Mouse (Mus musculus): ENCODE data around the gene Cyb5rl. TPM values are rescaled to one million over a fixed set of nuclear protein-coding genes. Genes with fewer than 3 reads are reported as not detected.

Gene Cyb5rl
- 5.5 and 7.7 TPM in 2 replicates for polyA plus RNA-seq (2014; fragmentation: Nextera tagmentation; extraction: Ambion mirVana)

DNA sequence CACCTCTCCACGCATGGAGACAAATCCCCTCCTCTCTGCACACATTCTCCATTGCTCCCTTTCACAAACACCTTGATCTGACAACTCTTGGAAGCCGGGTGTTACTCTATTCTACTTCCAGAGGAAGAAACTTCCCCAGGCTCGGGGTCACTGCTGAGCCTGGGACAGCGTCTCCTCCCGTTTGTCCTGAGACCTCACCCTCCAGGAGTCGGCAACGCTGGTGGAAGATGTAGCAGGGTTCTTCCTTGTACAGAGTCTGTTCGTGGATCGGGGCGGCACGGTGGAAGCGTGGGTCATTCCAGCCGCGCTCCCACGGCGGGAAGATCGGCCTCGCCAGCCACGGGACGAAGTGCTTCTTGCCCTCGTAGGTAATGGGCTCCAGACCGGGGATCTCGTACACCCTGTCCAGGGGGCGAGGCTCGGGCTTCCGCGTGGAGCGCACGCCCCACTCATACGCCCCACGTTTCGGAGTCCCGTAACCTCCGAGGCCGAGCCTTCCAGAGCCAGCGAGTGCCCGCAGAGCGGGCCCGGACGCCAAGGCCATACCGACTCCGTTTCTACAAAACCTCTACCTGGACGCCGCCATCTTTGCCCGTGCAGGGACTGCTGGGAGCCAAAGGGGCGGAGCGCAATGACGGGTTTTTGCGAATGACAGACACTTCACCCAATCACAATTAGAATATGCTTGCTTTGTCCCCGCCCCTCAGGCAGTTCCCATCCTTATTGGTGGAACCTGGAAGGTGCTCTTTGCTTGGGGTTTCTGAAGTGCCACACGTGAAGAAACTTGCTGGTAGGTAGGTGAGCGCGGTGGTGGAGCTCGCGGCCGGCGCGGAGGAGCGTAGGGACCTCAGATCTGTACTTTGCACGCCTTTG is at the start of gene Cyb5rl, which contains the start of gene Mrpl37:
Cyb5rl (plus strand) TSS at position 737 of the 873 bp plus-strand sequence.
Mrpl37 (minus strand) TSS at position 617 of the 873 bp plus-strand sequence.
- H3K4me2 ChIP-seq (replicated peaks; ENCODE audit: low read depth, low read length): peak within 1 kb of the TSS; percentile 87
- H3K27me3 ChIP-seq (ENCODE audit: control insufficient read depth, insufficient read depth, low read length): no peaks in the 10 kb centered on the region
- peak within 1 kb of the TSS; percentile 95 for H3K4me3 ChIP-seq (ENCODE audit: low read length)
- H3K9ac ChIP-seq (ENCODE audit: low read depth, low read length): peak within 1 kb of the TSS; percentile 88
- peak within 1 kb of the TSS; percentile 76; the same call in 1 of the 2 replicates for H3K27ac ChIP-seq (ENCODE audit: low read depth, low read length)
- H3K36me3 ChIP-seq (ENCODE audit: control insufficient read depth, insufficient read depth, low read length): peaks cover 24% of the 10 kb centered on the region
- peaks cover 6% of the 10 kb centered on the region for H3K4me1 ChIP-seq (ENCODE audit: control insufficient read depth, insufficient read depth, low read length)
- no peaks in the 10 kb centered on the region for H3K9me3 ChIP-seq (ENCODE audit: control insufficient read depth, low read length)
- under 1% methylated on average over 60 of the region's 60 CpGs for WGBS
- ATAC-seq (ENCODE audit: low FRiP score, low TSS enrichment): peak; percentile 99

DNA sequence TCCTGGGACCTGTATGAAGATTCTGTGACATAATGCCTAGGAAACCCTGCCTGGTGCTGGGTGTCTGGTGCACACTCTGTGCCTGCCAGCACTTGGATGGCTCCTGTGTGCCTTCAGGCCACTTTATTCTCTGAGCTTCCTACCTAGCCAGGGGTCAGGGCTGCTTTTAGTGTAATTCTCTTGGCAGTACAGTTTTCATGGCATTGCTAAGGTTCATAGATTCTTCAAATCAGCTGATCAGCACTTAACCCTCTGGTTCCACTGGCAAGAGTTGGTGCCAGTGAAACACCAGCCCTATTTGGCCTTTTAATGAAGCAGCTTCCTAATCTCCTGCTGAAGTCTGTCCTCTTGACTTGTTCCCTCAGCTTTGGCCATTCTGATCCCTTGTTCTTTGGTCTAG is 49.5 kb upstream of the Cyb5rl start:
- no peaks in the 10 kb centered on the region for H3K9me3 ChIP-seq (ENCODE audit: control insufficient read depth, low read length)
- H3K4me1 ChIP-seq (ENCODE audit: control insufficient read depth, insufficient read depth, low read length): peaks cover 30% of the 10 kb centered on the region
- peaks cover 2% of the 10 kb centered on the region; the same call in 1 of the 2 replicates for H3K36me3 ChIP-seq (ENCODE audit: control insufficient read depth, insufficient read depth, low read length)
- H3K27me3 ChIP-seq (ENCODE audit: control insufficient read depth, insufficient read depth, low read length): no peaks in the 10 kb centered on the region
- no peak overlapping the region for H3K27ac ChIP-seq (ENCODE audit: low read depth, low read length)
- no peak overlapping the region for H3K9ac ChIP-seq (ENCODE audit: low read depth, low read length)
- no peak overlapping the region for H3K4me3 ChIP-seq (ENCODE audit: low read length)
- no peak for ATAC-seq (ENCODE audit: low FRiP score, low TSS enrichment)
- no peak overlapping the region for H3K4me2 ChIP-seq (replicated peaks; ENCODE audit: low read depth, low read length)

DNA sequence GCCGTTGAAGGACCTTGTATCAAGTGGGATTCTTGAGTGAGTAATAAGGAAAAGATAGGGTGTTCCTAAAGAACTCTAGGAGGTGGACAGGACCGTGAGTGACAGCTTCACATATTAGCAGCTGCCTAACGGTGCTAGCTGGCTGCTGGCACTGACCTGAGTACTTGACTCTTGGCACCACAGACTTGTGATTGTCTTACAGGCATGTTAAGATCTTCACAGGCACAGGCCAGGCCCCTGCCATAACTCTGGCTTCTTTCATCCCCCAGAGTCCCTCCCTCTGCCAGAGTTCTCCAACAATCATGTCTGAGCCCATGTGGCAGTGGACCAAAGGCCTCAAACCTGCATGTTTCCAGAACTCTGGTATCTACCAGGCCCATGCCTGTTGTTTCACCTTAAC is 48.3 kb upstream of the Cyb5rl start:
- peaks cover 2% of the 10 kb centered on the region; the same call in 1 of the 2 replicates for H3K36me3 ChIP-seq (ENCODE audit: control insufficient read depth, insufficient read depth, low read length)
- no peak overlapping the region for H3K27ac ChIP-seq (ENCODE audit: low read depth, low read length)
- WGBS: 59% methylated on average over 3 of the region's 3 CpGs
- peaks cover 30% of the 10 kb centered on the region for H3K4me1 ChIP-seq (ENCODE audit: control insufficient read depth, insufficient read depth, low read length)
- H3K4me2 ChIP-seq (replicated peaks; ENCODE audit: low read depth, low read length): no peak overlapping the region
- H3K9ac ChIP-seq (ENCODE audit: low read depth, low read length): no peak overlapping the region
- H3K27me3 ChIP-seq (ENCODE audit: control insufficient read depth, insufficient read depth, low read length): no peaks in the 10 kb centered on the region
- ATAC-seq (ENCODE audit: low FRiP score, low TSS enrichment): no peak
- H3K9me3 ChIP-seq (ENCODE audit: control insufficient read depth, low read length): no peaks in the 10 kb centered on the region
- no peak overlapping the region for H3K4me3 ChIP-seq (ENCODE audit: low read length)

DNA sequence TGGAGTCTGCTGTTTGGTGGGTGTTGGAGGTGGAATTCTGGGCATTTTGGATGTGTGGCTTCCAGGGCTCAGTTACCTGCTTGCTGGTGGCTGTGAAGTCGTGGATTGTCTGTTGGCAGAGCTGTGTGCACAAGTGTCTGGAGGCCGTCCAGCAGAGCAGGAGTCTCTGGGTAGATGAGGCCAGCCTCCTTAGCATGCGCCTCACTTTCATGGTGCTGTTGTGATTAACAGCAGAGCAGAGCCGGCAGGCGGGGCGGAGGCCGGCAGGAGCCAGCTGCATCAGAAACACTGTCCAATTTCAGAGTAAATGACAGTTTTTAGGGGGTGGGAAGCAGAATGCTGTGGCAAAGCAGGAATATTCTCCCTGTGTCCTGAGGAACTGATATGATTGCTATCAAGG is 47.8 kb upstream of the Cyb5rl start:
- whole genome bisulfite sequencing: 61% methylated on average over 7 of the region's 7 CpGs
- Histone ChIP-seq H3K4me2 (replicated peaks; ENCODE audit: low read depth, low read length) (no peak overlapping the region), H3K4me3 (ENCODE audit: low read length) (no peak overlapping the region), H3K9me3 (ENCODE audit: control insufficient read depth, low read length) (no peaks in the 10 kb centered on the region), H3K36me3 (ENCODE audit: control insufficient read depth, insufficient read depth, low read length) (no peaks in the 10 kb centered on the region), H3K27ac (ENCODE audit: low read depth, low read length) (no peak overlapping the region), H3K27me3 (ENCODE audit: control insufficient read depth, insufficient read depth, low read length) (no peaks in the 10 kb centered on the region), H3K4me1 (ENCODE audit: control insufficient read depth, insufficient read depth, low read length) (peaks cover 30% of the 10 kb centered on the region), H3K9ac (ENCODE audit: low read depth, low read length) (no peak overlapping the region)
- no peak for ATAC-seq (ENCODE audit: low FRiP score, low TSS enrichment)

DNA sequence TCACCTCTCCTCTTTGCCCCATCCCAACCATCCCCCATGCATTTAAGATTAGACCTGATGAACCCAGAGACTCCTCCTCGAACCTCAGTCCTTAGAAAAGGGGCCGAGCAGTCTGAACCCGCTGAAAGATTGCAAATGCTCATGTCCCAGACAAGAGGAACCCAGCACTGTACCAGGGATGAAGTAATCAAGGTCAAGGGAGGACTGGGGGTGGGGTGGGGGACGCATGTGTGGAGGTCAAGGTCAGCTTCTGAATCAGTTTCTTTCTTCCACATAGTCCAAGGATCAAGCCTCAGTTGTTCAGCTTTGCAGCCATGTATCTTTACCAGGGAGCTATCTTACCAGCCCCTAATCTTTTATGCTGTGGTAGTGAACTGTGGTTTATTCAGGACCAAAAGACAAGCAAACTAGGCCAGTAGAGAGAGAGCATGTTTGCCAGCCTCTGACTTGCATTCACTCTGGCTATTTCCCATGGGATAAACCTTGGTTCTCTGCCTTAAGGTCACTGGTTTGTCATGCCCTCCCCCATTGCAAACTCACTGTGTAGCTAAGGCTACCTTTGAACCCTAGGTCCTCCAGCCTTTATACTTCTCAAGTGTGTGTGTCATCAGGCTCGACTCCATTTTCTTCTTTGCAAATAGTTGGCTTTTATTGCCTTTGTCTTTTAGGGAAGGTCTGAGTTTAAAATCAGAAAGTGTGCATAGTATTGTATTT is 46.3 kb upstream of the Cyb5rl start:
- H3K4me1 ChIP-seq (ENCODE audit: control insufficient read depth, insufficient read depth, low read length): peaks cover 25% of the 10 kb centered on the region
- no peaks in the 10 kb centered on the region for H3K9me3 ChIP-seq (ENCODE audit: control insufficient read depth, low read length)
- H3K36me3 ChIP-seq (ENCODE audit: control insufficient read depth, insufficient read depth, low read length): 0 out of 2 replicates have a peak, but pooled peaks cover 3% of the 10 kb centered on the region
- H3K27me3 ChIP-seq (ENCODE audit: control insufficient read depth, insufficient read depth, low read length): no peaks in the 10 kb centered on the region
- no peak overlapping the region for H3K4me3 ChIP-seq (ENCODE audit: low read length)
- H3K9ac ChIP-seq (ENCODE audit: low read depth, low read length): no peak overlapping the region
- ATAC-seq (ENCODE audit: low FRiP score, low TSS enrichment): no peak
- H3K4me2 ChIP-seq (replicated peaks; ENCODE audit: low read depth, low read length): no peak overlapping the region
- 68% methylated on average over 5 of the region's 5 CpGs for WGBS
- H3K27ac ChIP-seq (ENCODE audit: low read depth, low read length): no peak overlapping the region

DNA sequence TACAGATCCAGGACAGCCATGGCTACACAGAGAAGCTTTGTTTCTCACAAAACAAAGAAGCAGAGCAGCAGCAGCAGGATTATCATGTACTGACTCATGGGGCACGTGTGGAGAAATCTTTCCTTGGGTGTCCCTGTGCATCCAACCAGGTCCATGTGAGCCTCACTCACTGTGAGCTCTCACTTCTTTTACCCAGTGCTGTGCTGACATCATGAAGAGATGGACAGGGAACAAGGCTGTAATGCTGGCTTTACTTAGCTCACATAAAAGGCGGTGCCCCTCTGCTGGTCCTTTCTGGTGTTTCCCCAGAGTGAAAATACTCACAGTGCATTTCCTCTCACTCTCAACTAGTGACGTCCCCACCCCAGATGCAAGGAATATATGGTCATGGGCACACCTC is 45.3 kb upstream of the Cyb5rl start:
- H3K4me2 ChIP-seq (replicated peaks; ENCODE audit: low read depth, low read length): no peak overlapping the region
- ATAC-seq (ENCODE audit: low FRiP score, low TSS enrichment): no peak
- no peak overlapping the region for H3K27ac ChIP-seq (ENCODE audit: low read depth, low read length)
- peaks cover 15% of the 10 kb centered on the region for H3K4me1 ChIP-seq (ENCODE audit: control insufficient read depth, insufficient read depth, low read length)
- 0 out of 2 replicates have a peak, but pooled peaks cover 3% of the 10 kb centered on the region for H3K36me3 ChIP-seq (ENCODE audit: control insufficient read depth, insufficient read depth, low read length)
- H3K9ac ChIP-seq (ENCODE audit: low read depth, low read length): no peak overlapping the region
- H3K27me3 ChIP-seq (ENCODE audit: control insufficient read depth, insufficient read depth, low read length): no peaks in the 10 kb centered on the region
- WGBS: 77% methylated on average over 3 of the region's 3 CpGs
- H3K9me3 ChIP-seq (ENCODE audit: control insufficient read depth, low read length): no peaks in the 10 kb centered on the region
- no peak overlapping the region for H3K4me3 ChIP-seq (ENCODE audit: low read length)

DNA sequence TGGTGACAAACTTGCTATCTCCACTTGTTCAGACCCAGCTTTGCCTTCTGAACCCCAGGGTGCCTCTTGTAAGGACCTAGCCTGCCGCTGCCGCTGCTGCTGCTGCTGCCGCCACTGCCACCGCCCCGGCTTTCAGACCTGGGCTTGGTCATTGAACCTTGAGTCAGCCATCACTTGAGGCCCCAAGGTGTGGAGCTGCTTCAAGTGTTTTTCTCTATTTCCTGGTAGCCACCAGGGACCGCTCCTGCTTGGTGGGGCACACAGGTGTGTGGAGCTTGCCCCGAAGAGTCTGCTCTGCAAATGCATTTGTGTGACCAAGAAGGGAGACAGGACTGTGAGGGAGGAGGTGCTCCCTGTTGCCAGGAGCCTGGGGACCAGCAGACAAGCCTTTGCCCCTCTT is 41.9 kb upstream of the Cyb5rl start:
- WGBS: 85% methylated on average over 7 of the region's 7 CpGs
- ATAC-seq (ENCODE audit: low FRiP score, low TSS enrichment): no peak
- Histone ChIP-seq H3K4me2 (replicated peaks; ENCODE audit: low read depth, low read length) (no peak overlapping the region), H3K9me3 (ENCODE audit: control insufficient read depth, low read length) (no peaks in the 10 kb centered on the region), H3K4me1 (ENCODE audit: control insufficient read depth, insufficient read depth, low read length) (peaks cover 4% of the 10 kb centered on the region; the same call in 1 of the 2 replicates), H3K36me3 (ENCODE audit: control insufficient read depth, insufficient read depth, low read length) (peaks cover 24% of the 10 kb centered on the region), H3K9ac (ENCODE audit: low read depth, low read length) (no peak overlapping the region), H3K27me3 (ENCODE audit: control insufficient read depth, insufficient read depth, low read length) (no peaks in the 10 kb centered on the region), H3K4me3 (ENCODE audit: low read length) (no peak overlapping the region), H3K27ac (ENCODE audit: low read depth, low read length) (no peak overlapping the region)

DNA sequence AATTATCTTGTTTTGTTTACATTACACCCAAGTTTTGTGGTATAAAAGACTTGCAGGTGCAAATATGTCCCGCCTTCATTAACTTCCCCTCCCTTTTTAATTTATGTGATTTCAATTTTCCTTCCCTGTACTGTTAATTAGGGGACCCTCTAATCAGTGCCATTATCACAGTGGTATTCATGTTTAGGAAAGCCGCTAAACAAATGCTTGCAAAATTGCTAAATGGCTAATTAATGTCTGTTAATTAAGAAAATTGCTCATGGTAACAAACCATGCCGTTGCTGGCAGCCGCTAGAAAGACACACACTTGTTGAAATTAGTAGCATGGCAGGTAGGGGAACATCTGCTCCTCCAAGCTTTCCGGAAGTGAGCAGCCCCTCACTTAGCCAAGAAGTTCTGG is 41.4 kb upstream of the Cyb5rl start:
- no peaks in the 10 kb centered on the region for H3K27me3 ChIP-seq (ENCODE audit: control insufficient read depth, insufficient read depth, low read length)
- 80% methylated on average over 5 of the region's 5 CpGs for WGBS
- no peak overlapping the region for H3K4me2 ChIP-seq (replicated peaks; ENCODE audit: low read depth, low read length)
- H3K4me1 ChIP-seq (ENCODE audit: control insufficient read depth, insufficient read depth, low read length): no peaks in the 10 kb centered on the region; the same call in 1 of the 2 replicates
- no peak overlapping the region for H3K9ac ChIP-seq (ENCODE audit: low read depth, low read length)
- no peaks in the 10 kb centered on the region for H3K9me3 ChIP-seq (ENCODE audit: control insufficient read depth, low read length)
- H3K27ac ChIP-seq (ENCODE audit: low read depth, low read length): no peak overlapping the region
- H3K36me3 ChIP-seq (ENCODE audit: control insufficient read depth, insufficient read depth, low read length): peaks cover 26% of the 10 kb centered on the region
- no peak overlapping the region for H3K4me3 ChIP-seq (ENCODE audit: low read length)
- no peak for ATAC-seq (ENCODE audit: low FRiP score, low TSS enrichment)

DNA sequence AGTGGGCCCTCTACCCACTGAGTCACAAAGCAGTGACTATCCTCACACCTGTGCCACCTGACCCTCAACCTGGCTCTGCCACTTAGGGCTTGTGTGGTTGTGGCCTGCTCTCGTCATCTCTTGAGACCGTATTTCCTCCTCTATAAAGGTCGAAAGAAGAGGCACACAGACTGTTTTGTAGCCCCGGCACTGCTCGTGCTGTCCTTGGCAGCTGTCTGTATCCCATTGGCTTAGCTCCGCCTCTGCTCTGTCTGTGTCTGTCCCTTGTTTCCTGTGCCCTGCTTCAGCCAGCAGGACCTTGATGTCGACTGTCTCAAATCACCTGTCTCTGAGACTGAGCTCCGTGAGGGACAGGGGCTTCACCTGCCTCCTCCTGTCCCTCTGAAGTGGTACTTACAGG is 40.3 kb upstream of the Cyb5rl start:
- no peak overlapping the region for H3K4me2 ChIP-seq (replicated peaks; ENCODE audit: low read depth, low read length)
- 60% methylated on average over 8 of the region's 8 CpGs for WGBS
- no peaks in the 10 kb centered on the region for H3K9me3 ChIP-seq (ENCODE audit: control insufficient read depth, low read length)
- ATAC-seq (ENCODE audit: low FRiP score, low TSS enrichment): no peak
- H3K4me1 ChIP-seq (ENCODE audit: control insufficient read depth, insufficient read depth, low read length): no peaks in the 10 kb centered on the region
- no peak overlapping the region for H3K27ac ChIP-seq (ENCODE audit: low read depth, low read length)
- H3K27me3 ChIP-seq (ENCODE audit: control insufficient read depth, insufficient read depth, low read length): no peaks in the 10 kb centered on the region
- H3K9ac ChIP-seq (ENCODE audit: low read depth, low read length): no peak overlapping the region
- H3K4me3 ChIP-seq (ENCODE audit: low read length): no peak overlapping the region
- peaks cover 37% of the 10 kb centered on the region for H3K36me3 ChIP-seq (ENCODE audit: control insufficient read depth, insufficient read depth, low read length)
